Mouse (Mus musculus): ENCODE data around the gene Fam111a.
A peak's percentile ranks its signal among the peaks of the same experiment; 100 is the strongest.

Gene Fam111a

GRCm38 (mm10) chr19:12613646-12614045, 68.1 kb downstream of the Fam111a start:
- DNase-seq (ENCODE audit: inconsistent ontology term), result no peak

GRCm38 (mm10) chr19:12633176-12633575, 87.6 kb downstream of the Fam111a start, which contains the start of gene Glyat:
TSS of gene Glyat (plus strand) at chr19:12633308.
- peak; percentile 19 for DNase-seq (ENCODE audit: inconsistent ontology term)

GRCm38 (mm10) chr19:12634259-12634658, 88.7 kb downstream of the Fam111a start:
- no peak for DNase-seq (ENCODE audit: inconsistent ontology term)

GRCm38 (mm10) chr19:12634963-12635362, 89.4 kb downstream of the Fam111a start:
- DNase-seq (ENCODE audit: inconsistent ontology term), result peak; percentile 32

- DNase-seq (ENCODE audit: inconsistent ontology term), result no peak
Measured at GRCm38 (mm10) chr19:12636863-12637262, 91.3 kb downstream of the Fam111a start.

GRCm38 (mm10) chr19:12638049-12638448, 92.5 kb downstream of the Fam111a start:
- no peak for DNase-seq (ENCODE audit: inconsistent ontology term)
